Mouse (Mus musculus) forebrain, postnatal 0 days (tissue): ENCODE measurements at regions not wholly inside any gene's neighbourhood (a gene's known extent, or its start where the extent isn't known, plus 50 kb on each side); places are given as distances from the start of the nearest gene placed in this dataset.
A peak's percentile ranks its signal among the peaks of the same experiment; 100 is the strongest.
"Not testable (repeated sequence)": the region's sequence is repeated elsewhere in the genome, so short reads cannot be mapped to it uniquely, and the experiment has no call there.

Source experiments
- ATAC-seq: fragments of 200-750 bp; cut with Nextera tagmentation; 2 replicates; pipeline ENCODE4 v1.8.0; 2017; ENCODE audit warnings: mild to moderate bottlenecking, moderate library complexity
- DNase-seq: peaks from one replicate; pipeline ENCODE4 v3.0.0-alpha.2; 2015
- H3K27ac ChIP-seq: fragments of 300-500 bp; sonication (generic); 2 replicates; pipeline ENCODE4 v1.5.1; 2014; ENCODE audit warnings: low read depth, mild to moderate bottlenecking, antibody characterized with exemption, low read length, moderate library complexity, mixed read lengths
- H3K27me3 ChIP-seq: fragments of 300-500 bp; sonication (generic); 2 replicates; pipeline ENCODE4 v1.6.1; 2014; ENCODE audit warnings: mild to moderate bottlenecking, low read length, mixed read lengths; ENCODE audit not compliant: insufficient read depth
- H3K36me3 ChIP-seq: fragments of 300-500 bp; sonication (generic); 2 replicates; pipeline ENCODE4 v1.6.1; 2014; ENCODE audit warnings: mild to moderate bottlenecking, moderate library complexity; ENCODE audit not compliant: insufficient read depth
- H3K4me1 ChIP-seq: fragments of 300-500 bp; sonication (generic); 2 replicates; pipeline ENCODE4 v1.6.1; 2014; ENCODE audit warnings: antibody characterized with exemption; ENCODE audit not compliant: insufficient read depth
- H3K4me2 ChIP-seq: fragments of 300-500 bp; sonication (generic); 2 replicates; pipeline ENCODE4 v1.6.1; 2014; ENCODE audit warnings: low read depth, mild to moderate bottlenecking, moderate library complexity
- H3K4me3 ChIP-seq: fragments of 300-500 bp; sonication (generic); 2 replicates; pipeline ENCODE4 v1.5.1; 2014; ENCODE audit warnings: low read depth, low read length, mixed read lengths
- H3K9ac ChIP-seq: fragments of 300-500 bp; sonication (generic); 2 replicates; pipeline ENCODE4 v1.6.1; 2014; ENCODE audit warnings: mild to moderate bottlenecking
- H3K9me3 ChIP-seq: fragments of 300-500 bp; sonication (generic); 2 replicates; pipeline ENCODE4 v1.6.1; 2016; ENCODE audit warnings: low read length
- CTCF ChIP-seq: sonication (generic); IDR thresholded peaks from 2 replicates; pipeline ENCODE4 v1.5.1; 2016; ENCODE audit warnings: antibody characterized with exemption, control low read depth, low read depth
- WGBS: fragments of 180-500 bp; shearing (Covaris S2); extraction: QIAGEN DNeasy Blood & Tissue Kit; methylation state at CpG from one replicate; pipeline ENCODE4 v1.1.7; 2014; 5-methylcytosine and 5-hydroxymethylcytosine counted together

DNA sequence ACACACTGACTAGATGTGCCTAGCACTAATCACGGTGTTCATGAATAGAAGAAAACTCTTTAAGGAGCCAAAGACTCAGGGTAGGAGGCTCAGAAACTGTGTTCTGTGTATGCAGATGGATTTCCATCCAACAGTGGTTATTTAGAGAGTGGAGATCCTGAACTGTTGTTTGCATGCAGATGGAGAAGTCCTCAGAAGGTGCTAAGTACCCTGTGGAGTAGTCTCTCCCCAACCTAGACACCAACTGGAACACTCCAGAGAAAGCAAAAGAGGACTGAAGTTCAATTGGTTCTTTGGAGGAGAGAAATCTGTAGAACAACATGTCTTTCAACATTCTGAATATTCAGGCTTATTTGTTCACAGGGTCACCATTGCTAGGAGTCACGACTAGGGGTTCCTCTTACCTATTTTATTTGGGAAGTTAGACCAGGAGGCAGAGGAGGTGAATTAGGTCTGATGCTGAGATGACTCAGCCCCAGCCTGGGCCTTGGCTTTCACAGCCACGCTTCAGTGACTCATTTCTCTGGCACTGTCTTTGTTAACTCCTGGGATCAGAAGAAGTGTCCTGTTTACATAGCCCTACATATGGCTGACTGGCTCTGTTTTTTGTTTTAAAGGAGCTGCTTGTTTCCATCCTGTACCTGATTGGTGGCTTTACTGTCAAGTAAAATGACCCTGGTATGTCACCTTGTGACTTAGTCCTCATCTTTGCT, 742.0 kb downstream of the Kcna4 start:
- DNase-seq (no peak), ATAC-seq (no peak)
- peaks cover 11% of the 10 kb centered on the region for H3K4me1 ChIP-seq
- no peak overlapping the region for H3K4me2 ChIP-seq
- 69% methylated on average over 3 of the region's 3 CpGs for WGBS
- H3K9me3 ChIP-seq, result no peaks in the 10 kb centered on the region
- no peaks in the 10 kb centered on the region for H3K36me3 ChIP-seq
- no peak overlapping the region for H3K27ac ChIP-seq
- H3K4me3 ChIP-seq, result no peak overlapping the region
- H3K27me3 ChIP-seq, result no peaks in the 10 kb centered on the region
- TF ChIP-seq CTCF, result no peak
- no peak overlapping the region for H3K9ac ChIP-seq

GRCm38 (mm10) chr2:108033328-108034182, 743.1 kb downstream of the Kcna4 start:
- Histone ChIP-seq H3K4me3 (no peak overlapping the region), H3K27me3 (no peaks in the 10 kb centered on the region), H3K9ac (no peak overlapping the region), H3K27ac (peak overlapping the region; percentile 36; the same call in 1 of the 2 replicates), H3K4me1 (peaks cover 11% of the 10 kb centered on the region), H3K36me3 (no peaks in the 10 kb centered on the region), H3K9me3 (no peaks in the 10 kb centered on the region), H3K4me2 (no peak overlapping the region)
- ATAC-seq (peak; percentile 78), DNase-seq (peak; percentile 47)
- no peak for TF ChIP-seq CTCF
- WGBS, result 34% methylated on average over 8 of the region's 8 CpGs

- ATAC-seq (peak; percentile 24; the same call in 1 of the 2 replicates), DNase-seq (peak; percentile 33)
These were observed 744.4 kb downstream of the Kcna4 start for GRCm38 (mm10) chr2:108034882-108035281.

DNA sequence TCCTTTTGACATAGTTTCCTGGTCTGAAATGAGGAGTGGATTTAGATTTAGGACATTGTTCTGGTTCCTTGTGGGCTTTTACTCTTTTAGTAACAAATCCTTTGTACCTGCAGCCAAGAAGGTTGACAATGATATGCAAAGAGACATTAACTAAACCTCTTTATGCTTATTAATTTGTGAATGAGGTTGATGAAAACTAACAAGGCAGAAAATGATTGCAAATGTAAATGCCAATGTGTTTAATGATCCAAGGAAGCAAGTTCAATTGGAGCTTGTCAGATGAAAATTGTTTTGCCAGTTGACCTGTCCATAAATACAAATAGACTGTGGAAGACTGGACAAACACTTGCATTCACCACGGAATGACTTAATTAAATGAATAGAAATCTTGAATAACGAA, 751.6 kb downstream of the Kcna4 start:
- Histone ChIP-seq H3K27ac (no peak overlapping the region), H3K9me3 (no peaks in the 10 kb centered on the region), H3K4me2 (no peak overlapping the region), H3K4me3 (no peak overlapping the region), H3K27me3 (no peaks in the 10 kb centered on the region), H3K4me1 (no peaks in the 10 kb centered on the region), H3K36me3 (no peaks in the 10 kb centered on the region), H3K9ac (no peak overlapping the region)
- DNase-seq (no peak), ATAC-seq (no peak)
- WGBS, result 39% methylated on average over 2 of the region's 2 CpGs
- TF ChIP-seq CTCF, result no peak

More at GRCm38 (mm10) chr2:108034882-108035281, 744.4 kb downstream of the Kcna4 start:
- no peak overlapping the region for H3K27ac ChIP-seq
- no peaks in the 10 kb centered on the region for H3K27me3 ChIP-seq
- H3K36me3 ChIP-seq, result no peaks in the 10 kb centered on the region
- no peak overlapping the region for H3K9ac ChIP-seq
- no peak overlapping the region for H3K4me2 ChIP-seq
- H3K4me1 ChIP-seq, result peaks cover 11% of the 10 kb centered on the region
- H3K4me3 ChIP-seq, result no peak overlapping the region
- WGBS, result 11% methylated on average over 4 of the region's 4 CpGs
- peak; percentile 50; the same call in 1 of the 2 replicates for TF ChIP-seq CTCF
- no peaks in the 10 kb centered on the region for H3K9me3 ChIP-seq

GRCm38 (mm10) chr2:108044885-108045284, 754.4 kb downstream of the Kcna4 start:
- no peaks in the 10 kb centered on the region for H3K27me3 ChIP-seq
- no peak overlapping the region for H3K27ac ChIP-seq
- DNase-seq, result no peak
- 67% methylated on average over 2 of the region's 2 CpGs for WGBS
- ATAC-seq, result peak; percentile 53; the same call in 1 of the 2 replicates
- no peak for TF ChIP-seq CTCF
- no peaks in the 10 kb centered on the region for H3K4me1 ChIP-seq
- H3K9me3 ChIP-seq, result no peaks in the 10 kb centered on the region
- H3K4me3 ChIP-seq, result no peak overlapping the region
- H3K9ac ChIP-seq, result no peak overlapping the region
- no peak overlapping the region for H3K4me2 ChIP-seq
- no peaks in the 10 kb centered on the region for H3K36me3 ChIP-seq

- Histone ChIP-seq H3K4me1 (no peaks in the 10 kb centered on the region), H3K36me3 (no peaks in the 10 kb centered on the region), H3K27me3 (no peaks in the 10 kb centered on the region), H3K4me3 (no peak overlapping the region), H3K9me3 (no peaks in the 10 kb centered on the region), H3K9ac (no peak overlapping the region), H3K4me2 (no peak overlapping the region), H3K27ac (no peak overlapping the region)
- WGBS, result 80% methylated on average over 2 of the region's 2 CpGs
- DNase-seq (no peak), ATAC-seq (no peak)
- no peak for TF ChIP-seq CTCF
These were observed 755.6 kb downstream of the Kcna4 start for GRCm38 (mm10) chr2:108045997-108046396.

- not testable (repeated sequence) for H3K9ac ChIP-seq
- WGBS, result 85% methylated on average over 2 of the region's 2 CpGs
These were observed 772.3 kb downstream of the Kcna4 start for GRCm38 (mm10) chr2:108062751-108063150.

More at GRCm38 (mm10) chr2:108062751-108063150, 772.3 kb downstream of the Kcna4 start:
- H3K4me3 ChIP-seq, H3K9me3 ChIP-seq, H3K4me2 ChIP-seq, H3K4me1 ChIP-seq, H3K27me3 ChIP-seq, H3K36me3 ChIP-seq, H3K27ac ChIP-seq, ATAC-seq: not testable (repeated sequence)
- DNase-seq, result peak; percentile 24
